Mouse (Mus musculus): ENCODE data around the gene Sphkap. TPM values are rescaled to one million over a fixed set of nuclear protein-coding genes. Genes with fewer than 3 reads are reported as not detected.

The Sphkap gene
- polyA plus RNA-seq (2012; rRNA removed) (1.6 and 1.7 TPM in 2 replicates), polyA plus RNA-seq (2014; fragmentation: Nextera tagmentation; extraction: Ambion mirVana) (2.0 and 3.8 TPM in 2 replicates)

GRCm38 (mm10) chr1:83408021-83408464, at the start of gene Sphkap:
Gene Sphkap (minus strand): TSS chr1:83408200.
- H3K27me3 ChIP-seq (ENCODE audit: control insufficient read depth, insufficient read depth, low read length): 0 out of 2 replicates have a peak, but pooled peaks cover 10% of the 10 kb centered on the region
- peak; percentile 60; the same call in 1 of the 2 replicates for ATAC-seq (ENCODE audit: low FRiP score, low read depth)
- under 1% methylated on average over 16 of the region's 16 CpGs for WGBS
- H3K4me3 ChIP-seq (replicated peaks; ENCODE audit: low read length): peak within 1 kb of the TSS; percentile 39
- no peaks in the 10 kb centered on the region for H3K9me3 ChIP-seq (ENCODE audit: control insufficient read depth, low read length)
- no peak for TF ChIP-seq POLR2A (IDR thresholded peaks at IDR 0.05; ENCODE audit: borderline replicate concordance, extremely low read depth, insufficient read depth, insufficient read length)
- peak; percentile 23 for DNase-seq (ENCODE audit: low spot score)
- H3K36me3 ChIP-seq (ENCODE audit: control insufficient read depth, insufficient read depth, low read length): no peaks in the 10 kb centered on the region
- no peaks in the 10 kb centered on the region for H3K4me1 ChIP-seq (ENCODE audit: control insufficient read depth, insufficient read depth, low read length)
- no peak within 1 kb of the TSS for H3K27ac ChIP-seq (replicated peaks; ENCODE audit: low read depth, low read length)
- peak within 1 kb of the TSS; percentile 43 for H3K9ac ChIP-seq (ENCODE audit: low read depth, low read length, severe bottlenecking)
- H3K4me2 ChIP-seq (replicated peaks; ENCODE audit: low read depth, low read length, severe bottlenecking): peak within 1 kb of the TSS; percentile 68

- TF ChIP-seq POLR2A (IDR thresholded peaks at IDR 0.05; ENCODE audit: borderline replicate concordance, extremely low read depth, insufficient read depth, insufficient read length): no peak
- Histone ChIP-seq H3K27me3 (ENCODE audit: control insufficient read depth, insufficient read depth, low read length) (no peaks in the 10 kb centered on the region), H3K4me2 (replicated peaks; ENCODE audit: low read depth, low read length, severe bottlenecking) (no peak overlapping the region), H3K27ac (replicated peaks; ENCODE audit: low read depth, low read length) (no peak overlapping the region), H3K4me1 (ENCODE audit: control insufficient read depth, insufficient read depth, low read length) (no peaks in the 10 kb centered on the region), H3K4me3 (replicated peaks; ENCODE audit: low read length) (no peak overlapping the region), H3K9me3 (ENCODE audit: control insufficient read depth, low read length) (no peaks in the 10 kb centered on the region), H3K9ac (ENCODE audit: low read depth, low read length, severe bottlenecking) (no peak overlapping the region), H3K36me3 (ENCODE audit: control insufficient read depth, insufficient read depth, low read length) (no peaks in the 10 kb centered on the region)
- DNase-seq (ENCODE audit: low spot score): no peak
- no peak for ATAC-seq (ENCODE audit: low FRiP score, low read depth)
- WGBS: 56% methylated on average over 5 of the region's 5 CpGs
Measured at GRCm38 (mm10) chr1:83451291-83451690, 43.3 kb upstream of the Sphkap start.

- H3K36me3 ChIP-seq (ENCODE audit: control insufficient read depth, insufficient read depth, low read length): no peaks in the 10 kb centered on the region
- no peak for TF ChIP-seq POLR2A (IDR thresholded peaks at IDR 0.05; ENCODE audit: borderline replicate concordance, extremely low read depth, insufficient read depth, insufficient read length)
- no peak overlapping the region for H3K4me2 ChIP-seq (replicated peaks; ENCODE audit: low read depth, low read length, severe bottlenecking)
- no peak overlapping the region for H3K27ac ChIP-seq (replicated peaks; ENCODE audit: low read depth, low read length)
- H3K4me3 ChIP-seq (replicated peaks; ENCODE audit: low read length): no peak overlapping the region
- no peaks in the 10 kb centered on the region for H3K27me3 ChIP-seq (ENCODE audit: control insufficient read depth, insufficient read depth, low read length)
- no peak for DNase-seq (ENCODE audit: low spot score)
- WGBS: 88% methylated on average over 2 of the region's 2 CpGs
- no peaks in the 10 kb centered on the region for H3K9me3 ChIP-seq (ENCODE audit: control insufficient read depth, low read length)
- H3K4me1 ChIP-seq (ENCODE audit: control insufficient read depth, insufficient read depth, low read length): no peaks in the 10 kb centered on the region
- H3K9ac ChIP-seq (ENCODE audit: low read depth, low read length, severe bottlenecking): no peak overlapping the region
- ATAC-seq (ENCODE audit: low FRiP score, low read depth): no peak
Measured at GRCm38 (mm10) chr1:83440422-83440821, 32.4 kb upstream of the Sphkap start.

GRCm38 (mm10) chr1:83433932-83434331, 25.9 kb upstream of the Sphkap start:
- Histone ChIP-seq H3K4me1 (ENCODE audit: control insufficient read depth, insufficient read depth, low read length) (no peaks in the 10 kb centered on the region), H3K27me3 (ENCODE audit: control insufficient read depth, insufficient read depth, low read length) (no peaks in the 10 kb centered on the region), H3K36me3 (ENCODE audit: control insufficient read depth, insufficient read depth, low read length) (no peaks in the 10 kb centered on the region), H3K4me3 (replicated peaks; ENCODE audit: low read length) (no peak overlapping the region), H3K9ac (ENCODE audit: low read depth, low read length, severe bottlenecking) (no peak overlapping the region), H3K9me3 (ENCODE audit: control insufficient read depth, low read length) (no peaks in the 10 kb centered on the region), H3K4me2 (replicated peaks; ENCODE audit: low read depth, low read length, severe bottlenecking) (no peak overlapping the region), H3K27ac (replicated peaks; ENCODE audit: low read depth, low read length) (no peak overlapping the region)
- no peak for TF ChIP-seq POLR2A (IDR thresholded peaks at IDR 0.05; ENCODE audit: borderline replicate concordance, extremely low read depth, insufficient read depth, insufficient read length)
- 91% methylated on average over 3 of the region's 3 CpGs for WGBS
- DNase-seq (ENCODE audit: low spot score): no peak
- ATAC-seq (ENCODE audit: low FRiP score, low read depth): no peak

- Histone ChIP-seq H3K4me1 (ENCODE audit: control insufficient read depth, insufficient read depth, low read length) (no peaks in the 10 kb centered on the region), H3K9me3 (ENCODE audit: control insufficient read depth, low read length) (no peaks in the 10 kb centered on the region), H3K27ac (replicated peaks; ENCODE audit: low read depth, low read length) (no peak overlapping the region), H3K36me3 (ENCODE audit: control insufficient read depth, insufficient read depth, low read length) (no peaks in the 10 kb centered on the region), H3K4me2 (replicated peaks; ENCODE audit: low read depth, low read length, severe bottlenecking) (no peak overlapping the region), H3K9ac (ENCODE audit: low read depth, low read length, severe bottlenecking) (no peak overlapping the region), H3K4me3 (replicated peaks; ENCODE audit: low read length) (no peak overlapping the region), H3K27me3 (ENCODE audit: control insufficient read depth, insufficient read depth, low read length) (no peaks in the 10 kb centered on the region)
- DNase-seq (ENCODE audit: low spot score): no peak
- no peak for ATAC-seq (ENCODE audit: low FRiP score, low read depth)
- no peak for TF ChIP-seq POLR2A (IDR thresholded peaks at IDR 0.05; ENCODE audit: borderline replicate concordance, extremely low read depth, insufficient read depth, insufficient read length)
Measured at GRCm38 (mm10) chr1:83429866-83430265, 21.9 kb upstream of the Sphkap start.
